Mouse (Mus musculus) liver, embryonic 14.5 days (tissue): ENCODE results near the gene Pik3r3. TPM values are rescaled to one million over a fixed set of nuclear protein-coding genes. Genes with fewer than 3 reads are reported as not detected.

Experiments used
- ATAC-seq: fragments of 200-750 bp; cut with Nextera tagmentation; 2 replicates; pipeline ENCODE4 v1.8.0; 2017; ENCODE audit warnings: moderate number of reproducible peaks, mild to moderate bottlenecking, moderate library complexity; ENCODE audit not compliant: insufficient read depth
- DNase-seq, 3 experiments: peaks; one replicate each; pipeline ENCODE4 v3.0.0-alpha.2; 2012 to 2013; ENCODE audit warnings: low read depth in 3 of 3, low spot score in 3 of 3
- H3K27ac ChIP-seq: fragments of 300-500 bp; sonication (generic); 2 replicates; pipeline ENCODE4 v1.5.1; 2014; ENCODE audit warnings: moderate library complexity, mild to moderate bottlenecking, control low read depth, inconsistent platforms
- H3K27me3 ChIP-seq: fragments of 300-500 bp; sonication (generic); 2 replicates; pipeline ENCODE4 v1.6.1; 2014; ENCODE audit warnings: mild to moderate bottlenecking, low read length, moderate library complexity; ENCODE audit not compliant: control insufficient read depth, insufficient read depth
- H3K36me3 ChIP-seq: fragments of 300-500 bp; sonication (generic); replicated peaks from 2 replicates; pipeline ENCODE4 v1.6.1; 2014; ENCODE audit warnings: low read depth; ENCODE audit not compliant: control insufficient read depth, insufficient read depth
- H3K4me1 ChIP-seq, 2 experiments: fragments of 200-500 bp in 1 of 2; fragments of 300-500 bp in 1 of 2; sonication (generic) in 1 of 2; replicated peaks; 2 replicates each; pipeline ENCODE4 v1.6.1; 2012 to 2014; ENCODE audit warnings: antibody characterized with exemption in 1 of 2, inconsistent platforms in 1 of 2, low read length in 1 of 2; ENCODE audit not compliant: control insufficient read depth in 2 of 2, insufficient read depth in 2 of 2
- H3K4me2 ChIP-seq: fragments of 300-500 bp; sonication (generic); 2 replicates; pipeline ENCODE4 v1.6.1; 2014; ENCODE audit warnings: low read depth, mild to moderate bottlenecking, control low read depth, moderate library complexity
- H3K4me3 ChIP-seq, 2 experiments: fragments of 200-500 bp in 1 of 2; fragments of 300-500 bp in 1 of 2; sonication (generic) in 1 of 2; 2 replicates each; pipeline ENCODE4 v1.5.1; 2012 to 2014; ENCODE audit warnings: low read depth in 2 of 2, low read length in 2 of 2, mild to moderate bottlenecking in 2 of 2, control low read depth in 1 of 2, inconsistent platforms in 1 of 2, moderate library complexity in 1 of 2; ENCODE audit not compliant: insufficient read depth in 1 of 2
- H3K9ac ChIP-seq: fragments of 300-500 bp; sonication (generic); replicated peaks from 2 replicates; pipeline ENCODE4 v1.6.1; 2014; ENCODE audit warnings: mild to moderate bottlenecking, control low read depth, moderate library complexity
- H3K9me3 ChIP-seq: fragments of 300-500 bp; sonication (generic); 2 replicates; pipeline ENCODE4 v1.6.1; 2016; ENCODE audit warnings: low read length, mixed read lengths; ENCODE audit not compliant: control insufficient read depth
- CTCF ChIP-seq: IDR thresholded peaks from 2 replicates; pipeline ENCODE4 v1.5.1; 2016; ENCODE audit warnings: antibody characterized with exemption, low read depth, control low read depth
- EP300 ChIP-seq: IDR thresholded peaks from 2 replicates; pipeline ENCODE4 v1.6.1; 2016; ENCODE audit warnings: antibody characterized with exemption, low read depth
- WGBS: fragments of 180-500 bp; shearing (Covaris S2); extraction: QIAGEN DNeasy Blood & Tissue Kit; methylation state at CpG from one replicate; pipeline ENCODE4 v1.1.7; 2014; ENCODE audit not compliant: insufficient replicate concordance; 5-methylcytosine and 5-hydroxymethylcytosine counted together
- polyA plus RNA-seq, 2 experiments: library from polyadenylated mRNA; depleted of rRNA in 1 of 2; stranded (reverse) in 1 of 2; unstranded in 1 of 2; fragments of >200 nt; fragmentation: Nextera tagmentation in 1 of 2; extraction: Ambion mirVana in 1 of 2; gene quantifications; 2 replicates each; pipeline versions ENCODE4 v1.2.1 to v1.2.3; 2012 to 2014

The Pik3r3 gene
- polyA plus RNA-seq, 2 experiments = 0.57 to 0.89 TPM

DNA sequence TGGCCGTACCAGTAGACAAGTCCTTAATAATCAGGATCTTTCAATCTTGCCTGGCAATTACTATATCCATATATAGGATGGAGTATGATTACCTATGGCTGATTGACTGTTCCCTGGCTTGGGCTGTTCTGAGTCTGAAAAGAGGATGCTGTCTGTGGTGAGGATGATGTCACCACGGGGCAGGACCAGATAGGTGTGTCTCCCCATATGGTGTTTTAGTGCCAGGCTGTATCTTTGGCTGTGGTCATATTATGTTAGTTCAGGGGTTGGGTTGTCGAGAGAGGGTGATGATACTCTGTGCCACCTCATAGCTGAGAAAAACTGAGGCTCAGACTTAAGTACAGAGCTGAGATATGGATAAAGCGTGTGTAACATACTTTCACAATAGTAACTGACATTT is 36.3 kb upstream of the Pik3r3 start:
- Histone ChIP-seq H3K9me3 (no peaks in the 10 kb centered on the region), H3K27me3 (peaks cover 9% of the 10 kb centered on the region), H3K27ac (no peak overlapping the region), H3K4me3 (no peak overlapping the region), H3K4me2 (no peak overlapping the region), H3K36me3 (no peaks in the 10 kb centered on the region), H3K9ac (no peak overlapping the region), H3K4me1 (no peaks in the 10 kb centered on the region)
- TF ChIP-seq EP300 (no peak), CTCF (no peak)
- ATAC-seq = no peak
- 47% methylated on average over 4 of the region's 4 CpGs for WGBS
- DNase-seq = no peak

DNA sequence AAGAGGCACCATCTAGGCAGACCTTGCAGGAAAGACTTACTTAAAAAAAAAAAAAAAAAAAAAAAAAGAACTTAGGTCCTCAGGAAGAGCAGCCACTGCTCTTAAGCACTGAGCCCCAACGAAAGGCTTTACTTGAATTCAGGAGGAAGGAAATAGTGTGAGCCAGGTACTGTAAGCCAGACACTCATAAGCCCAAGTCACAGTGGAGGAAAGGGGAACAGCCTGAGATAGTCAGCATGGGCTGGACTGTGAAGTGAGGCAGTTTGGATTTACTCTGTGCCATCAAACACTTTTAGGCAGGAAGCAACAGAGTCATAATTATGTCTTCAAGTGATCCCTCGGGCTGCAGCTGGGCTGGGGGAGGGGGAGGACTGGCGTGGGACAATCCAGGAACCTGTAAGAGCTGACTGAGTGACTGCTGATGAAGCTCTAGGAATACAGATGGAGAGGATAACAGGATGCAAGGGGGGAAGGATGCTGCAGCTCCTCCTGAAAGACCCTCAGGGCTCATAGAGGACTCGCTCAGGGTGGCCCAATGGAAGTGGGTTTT is 29.1 kb upstream of the Pik3r3 start:
- H3K27ac ChIP-seq = no peak overlapping the region
- no peak for ATAC-seq
- 43% methylated on average over 4 of the region's 4 CpGs for WGBS

DNA sequence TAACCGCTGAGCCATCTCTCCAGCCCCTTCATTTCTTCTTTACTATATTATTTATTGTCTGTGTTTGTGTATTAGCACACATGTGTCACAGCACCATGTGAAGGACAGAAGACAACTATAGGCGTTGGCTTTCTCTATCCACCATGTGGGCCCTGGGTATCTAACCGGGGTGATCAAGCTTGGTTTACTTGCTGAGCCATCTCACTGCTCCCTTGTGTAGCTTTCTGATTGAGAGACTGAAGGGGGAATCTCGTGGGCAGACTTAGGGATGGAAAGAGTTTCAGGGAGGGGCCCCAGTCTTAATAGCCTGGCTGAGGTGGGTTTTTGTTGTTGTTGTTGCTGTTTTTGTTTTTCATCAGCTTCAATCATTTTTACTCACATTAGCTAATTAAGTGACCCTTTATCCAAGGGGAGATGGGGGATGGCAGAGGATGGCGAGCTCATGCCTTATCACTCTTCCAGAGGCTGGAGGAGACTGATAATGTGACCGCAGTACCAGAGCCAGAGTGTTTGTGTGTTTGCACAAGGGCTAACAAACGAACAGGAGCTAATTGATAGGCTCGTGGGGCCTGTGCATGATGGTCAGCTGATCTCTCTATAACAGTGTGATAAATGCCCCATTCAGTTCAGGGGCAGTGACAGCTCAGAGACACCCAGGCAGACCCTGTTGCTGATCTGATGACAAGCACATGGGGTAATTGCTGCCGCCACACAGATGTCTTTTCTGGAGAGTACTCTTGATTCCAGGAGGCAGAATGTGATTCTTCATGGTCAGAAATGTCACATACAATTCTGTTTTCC is 27.6 kb upstream of the Pik3r3 start:
- no peak overlapping the region for H3K4me3 ChIP-seq
- no peaks in the 10 kb centered on the region for H3K36me3 ChIP-seq
- peaks cover 21 to 23% of the 10 kb centered on the region in 2 experiments for H3K4me1 ChIP-seq
- ATAC-seq (peak; percentile 98), DNase-seq (peak; percentile 67 to 76 (median 73))
- TF ChIP-seq EP300 = peak; percentile 87
- TF ChIP-seq CTCF = no peak
- no peaks in the 10 kb centered on the region for H3K27me3 ChIP-seq
- peak overlapping the region; percentile 48 for H3K4me2 ChIP-seq
- peak overlapping the region; percentile 87 for H3K27ac ChIP-seq
- 16% methylated on average over 9 of the region's 9 CpGs for WGBS
- H3K9me3 ChIP-seq = no peaks in the 10 kb centered on the region
- peak overlapping the region; percentile 57 for H3K9ac ChIP-seq

More for the DNA sequence above, 29.1 kb upstream of the Pik3r3 start:
- TF ChIP-seq CTCF (no peak), EP300 (no peak)
- Histone ChIP-seq H3K4me1 (peaks cover 21 to 23% of the 10 kb centered on the region in 2 experiments), H3K9me3 (no peaks in the 10 kb centered on the region), H3K4me2 (no peak overlapping the region), H3K27me3 (no peaks in the 10 kb centered on the region), H3K36me3 (no peaks in the 10 kb centered on the region), H3K4me3 (no peak overlapping the region), H3K9ac (no peak overlapping the region)
- no peak for DNase-seq

DNA sequence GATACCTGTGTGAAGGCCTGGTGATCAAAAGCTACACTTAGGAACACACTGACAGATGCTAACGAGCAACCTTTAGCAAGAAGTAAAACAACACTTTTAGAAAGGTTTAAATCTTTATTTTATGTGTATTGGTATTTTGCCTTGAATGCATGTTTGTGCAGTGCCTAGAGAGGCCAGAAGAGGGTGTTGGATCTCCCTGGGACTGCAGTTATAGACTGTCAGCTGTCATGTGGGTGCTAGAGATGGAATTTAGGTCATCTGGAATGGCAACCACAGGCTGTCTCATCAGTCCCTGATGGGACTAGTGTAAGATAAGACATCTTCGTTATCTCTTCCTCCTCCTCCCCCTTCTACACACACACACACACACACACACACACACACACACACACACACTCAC is 23.0 kb upstream of the Pik3r3 start:
- TF ChIP-seq CTCF (peak; percentile 41), EP300 (no peak)
- H3K36me3 ChIP-seq = no peaks in the 10 kb centered on the region
- WGBS = 39% methylated on average over 2 of the region's 2 CpGs
- no peak overlapping the region for H3K9ac ChIP-seq
- no peak overlapping the region for H3K4me3 ChIP-seq
- DNase-seq (no peak), ATAC-seq (no peak)
- peaks cover 15 to 16% of the 10 kb centered on the region in 2 experiments for H3K4me1 ChIP-seq
- H3K9me3 ChIP-seq = no peaks in the 10 kb centered on the region
- no peak overlapping the region for H3K4me2 ChIP-seq
- H3K27me3 ChIP-seq = no peaks in the 10 kb centered on the region
- H3K27ac ChIP-seq = no peak overlapping the region

DNA sequence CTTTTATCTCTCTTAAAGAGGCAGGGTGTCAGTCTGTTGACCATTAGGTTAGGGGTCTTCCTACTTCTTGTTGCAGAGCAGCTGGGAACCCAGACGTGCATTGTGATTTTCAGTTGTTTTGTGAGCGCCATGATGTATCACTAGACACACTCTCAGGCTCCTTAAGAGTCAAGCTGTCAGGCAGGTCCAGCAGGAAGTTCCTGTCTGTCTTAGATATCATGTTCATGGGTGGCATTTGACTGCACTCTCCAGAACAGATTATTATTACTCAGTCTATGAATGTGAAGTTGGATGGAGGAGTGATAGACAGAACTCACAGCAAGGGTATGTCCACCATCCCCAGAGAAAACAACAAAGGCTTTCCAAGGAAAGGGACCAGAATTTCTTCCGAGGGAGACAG is 17.0 kb upstream of the Pik3r3 start:
- Histone ChIP-seq H3K4me2 (no peak overlapping the region), H3K9me3 (no peaks in the 10 kb centered on the region), H3K27me3 (no peaks in the 10 kb centered on the region), H3K36me3 (no peaks in the 10 kb centered on the region), H3K27ac (no peak overlapping the region), H3K9ac (no peak overlapping the region), H3K4me1 (no peaks in the 10 kb centered on the region), H3K4me3 (no peak overlapping the region)
- no peak for DNase-seq
- TF ChIP-seq EP300 (no peak), CTCF (no peak)
- no peak for ATAC-seq
- WGBS = 30% methylated on average over 3 of the region's 3 CpGs
